Mouse (Mus musculus): Measurements from ENCODE around the gene Cdkl5.

The Cdkl5 gene

GRCm38 (mm10) chrX:160748653-160749052 lies 245.9 kb downstream of the Cdkl5 start:
- in situ Hi-C loops (cut with MboI, MseI) = no loop called here

DNA sequence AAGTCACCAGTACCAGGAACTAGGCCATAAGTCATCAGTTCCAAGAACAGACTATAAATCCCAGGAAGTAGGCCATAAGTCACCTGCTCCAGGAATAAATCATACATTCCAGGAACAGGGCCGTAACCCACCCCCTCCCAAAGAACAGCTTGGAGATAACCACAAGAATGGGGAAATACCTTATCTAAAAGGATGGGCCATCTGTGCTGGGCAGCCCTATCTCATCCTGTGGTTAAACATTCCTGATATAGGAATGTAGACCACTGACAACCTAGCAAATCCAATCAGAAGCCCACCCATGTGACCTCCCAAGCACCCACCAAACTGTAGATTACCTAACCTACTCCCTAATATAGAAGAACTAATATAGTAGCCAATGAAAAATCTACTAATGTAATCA lies 249.1 kb downstream of the Cdkl5 start:
- in situ Hi-C loops (cut with MboI, MseI) = no loop called here

GRCm38 (mm10) chrX:160735650-160736049 lies 258.9 kb downstream of the Cdkl5 start, which contains the start of gene Ppef1:
Ppef1 (minus strand) TSS chrX:160735765.
- in situ Hi-C loops (cut with MboI, MseI) = no loop called here
